Mouse (Mus musculus): ENCODE results near the gene Cog1. TPM values are rescaled to one million over a fixed set of nuclear protein-coding genes. Genes with fewer than 3 reads are reported as not detected.
A peak's percentile ranks its signal among the peaks of the same experiment; 100 is the strongest.

Cog1 gene
- polyA plus RNA-seq (2016; fragmentation: Nextera tagmentation; extraction: Ambion mirVana) = 26.3 and 31.1 TPM in 2 replicates

- H3K9me3 ChIP-seq (replicated peaks) = no peaks in the 10 kb centered on the region
- DNase-seq (ENCODE audit: low spot score) = no peak
- peaks cover 24% of the 10 kb centered on the region for H3K36me3 ChIP-seq
- 40% methylated on average over 26 of the region's 26 CpGs for WGBS
- no peaks in the 10 kb centered on the region for H3K27me3 ChIP-seq (ENCODE audit: low read depth, poor library complexity, severe bottlenecking)
- peaks cover 63% of the 10 kb centered on the region for H3K4me1 ChIP-seq
- peak within 1 kb of the TSS; percentile 98 for H3K27ac ChIP-seq
- H3K4me3 ChIP-seq = peak within 1 kb of the TSS; percentile 95
These were observed at the start of gene Cog1 for GRCm38 (mm10) chr11:113648690-113649352. Gene Cog1, plus strand, starts transcription at chr11:113649169.

GRCm38 (mm10) chr11:113600526-113601245 lies 48.3 kb upstream of the Cog1 start:
- WGBS = 85% methylated on average over 18 of the region's 18 CpGs
- Histone ChIP-seq H3K27ac (0 out of 2 replicates have a peak overlapping the region, but pooled peaks have one; percentile 6), H3K27me3 (ENCODE audit: low read depth, poor library complexity, severe bottlenecking) (no peaks in the 10 kb centered on the region), H3K4me3 (no peak overlapping the region), H3K9me3 (replicated peaks) (no peaks in the 10 kb centered on the region), H3K4me1 (peaks cover 32% of the 10 kb centered on the region), H3K36me3 (no peaks in the 10 kb centered on the region)
- no peak for DNase-seq (ENCODE audit: low spot score)

GRCm38 (mm10) chr11:113601616-113602343 lies 47.2 kb upstream of the Cog1 start:
- Histone ChIP-seq H3K27me3 (ENCODE audit: low read depth, poor library complexity, severe bottlenecking) (no peaks in the 10 kb centered on the region), H3K4me1 (peaks cover 32% of the 10 kb centered on the region), H3K27ac (no peak overlapping the region), H3K9me3 (replicated peaks) (no peaks in the 10 kb centered on the region), H3K4me3 (no peak overlapping the region), H3K36me3 (no peaks in the 10 kb centered on the region)
- no peak for DNase-seq (ENCODE audit: low spot score)
- WGBS = 74% methylated on average over 12 of the region's 12 CpGs

- 93% methylated on average over 12 of the region's 12 CpGs for WGBS
- no peaks in the 10 kb centered on the region for H3K9me3 ChIP-seq (replicated peaks)
- H3K4me3 ChIP-seq = no peak overlapping the region
- H3K36me3 ChIP-seq = no peaks in the 10 kb centered on the region
- DNase-seq (ENCODE audit: low spot score) = no peak
- H3K27me3 ChIP-seq (ENCODE audit: low read depth, poor library complexity, severe bottlenecking) = 0 out of 2 replicates have a peak, but pooled peaks cover 6% of the 10 kb centered on the region
- no peak overlapping the region for H3K27ac ChIP-seq
- peaks cover 29% of the 10 kb centered on the region for H3K4me1 ChIP-seq
These were observed 41.4 kb upstream of the Cog1 start for GRCm38 (mm10) chr11:113607556-113607955.

GRCm38 (mm10) chr11:113609581-113609980 lies 39.4 kb upstream of the Cog1 start:
- Histone ChIP-seq H3K4me1 (peaks cover 14% of the 10 kb centered on the region), H3K27ac (no peak overlapping the region), H3K4me3 (no peak overlapping the region), H3K36me3 (no peaks in the 10 kb centered on the region), H3K27me3 (ENCODE audit: low read depth, poor library complexity, severe bottlenecking) (0 out of 2 replicates have a peak, but pooled peaks cover 6% of the 10 kb centered on the region), H3K9me3 (replicated peaks) (no peaks in the 10 kb centered on the region)
- WGBS = 82% methylated on average over 5 of the region's 5 CpGs
- no peak for DNase-seq (ENCODE audit: low spot score)

GRCm38 (mm10) chr11:113610266-113610665 lies 38.7 kb upstream of the Cog1 start:
- Histone ChIP-seq H3K9me3 (replicated peaks) (no peaks in the 10 kb centered on the region), H3K4me3 (no peak overlapping the region), H3K27ac (no peak overlapping the region), H3K36me3 (no peaks in the 10 kb centered on the region), H3K4me1 (peaks cover 9% of the 10 kb centered on the region), H3K27me3 (ENCODE audit: low read depth, poor library complexity, severe bottlenecking) (0 out of 2 replicates have a peak, but pooled peaks cover 6% of the 10 kb centered on the region)
- WGBS = 82% methylated on average over 5 of the region's 5 CpGs
- no peak for DNase-seq (ENCODE audit: low spot score)

- Histone ChIP-seq H3K9me3 (replicated peaks) (no peaks in the 10 kb centered on the region), H3K36me3 (no peaks in the 10 kb centered on the region), H3K27me3 (ENCODE audit: low read depth, poor library complexity, severe bottlenecking) (peaks cover 14% of the 10 kb centered on the region; the same call in 1 of the 2 replicates), H3K4me3 (no peak overlapping the region), H3K4me1 (peaks cover 9% of the 10 kb centered on the region), H3K27ac (peak overlapping the region; percentile 73)
- no peak for DNase-seq (ENCODE audit: low spot score)
- 82% methylated on average over 10 of the region's 10 CpGs for WGBS
These were observed 37.8 kb upstream of the Cog1 start for GRCm38 (mm10) chr11:113611112-113611646.

GRCm38 (mm10) chr11:113611664-113612611 lies 37.0 kb upstream of the Cog1 start:
- Histone ChIP-seq H3K4me1 (peaks cover 9% of the 10 kb centered on the region), H3K9me3 (replicated peaks) (no peaks in the 10 kb centered on the region), H3K27me3 (ENCODE audit: low read depth, poor library complexity, severe bottlenecking) (peaks cover 21% of the 10 kb centered on the region; the same call in 1 of the 2 replicates), H3K4me3 (peak overlapping the region; percentile 35), H3K36me3 (no peaks in the 10 kb centered on the region), H3K27ac (peak overlapping the region; percentile 73)
- WGBS = 13% methylated on average over 24 of the region's 24 CpGs
- DNase-seq (ENCODE audit: low spot score) = peak; percentile 75

GRCm38 (mm10) chr11:113614476-113614875 lies 34.5 kb upstream of the Cog1 start:
- peaks cover 28% of the 10 kb centered on the region for H3K4me1 ChIP-seq
- no peak overlapping the region for H3K4me3 ChIP-seq
- 79% methylated on average over 6 of the region's 6 CpGs for WGBS
- peaks cover 46% of the 10 kb centered on the region for H3K27me3 ChIP-seq (ENCODE audit: low read depth, poor library complexity, severe bottlenecking)
- H3K36me3 ChIP-seq = no peaks in the 10 kb centered on the region
- DNase-seq (ENCODE audit: low spot score) = no peak
- H3K9me3 ChIP-seq (replicated peaks) = no peaks in the 10 kb centered on the region
- H3K27ac ChIP-seq = no peak overlapping the region

- 56% methylated on average over 14 of the region's 14 CpGs for WGBS
- no peak overlapping the region for H3K4me3 ChIP-seq
- no peak overlapping the region for H3K27ac ChIP-seq
- H3K27me3 ChIP-seq (ENCODE audit: low read depth, poor library complexity, severe bottlenecking) = peaks cover 67% of the 10 kb centered on the region
- peak; percentile 75 for DNase-seq (ENCODE audit: low spot score)
- H3K9me3 ChIP-seq (replicated peaks) = no peaks in the 10 kb centered on the region
- peaks cover 27% of the 10 kb centered on the region for H3K4me1 ChIP-seq
- no peaks in the 10 kb centered on the region for H3K36me3 ChIP-seq
These were observed 31.6 kb upstream of the Cog1 start for GRCm38 (mm10) chr11:113617132-113617911.

GRCm38 (mm10) chr11:113618303-113618671 lies 30.7 kb upstream of the Cog1 start:
- H3K4me3 ChIP-seq = peak overlapping the region; percentile 62
- no peak for DNase-seq (ENCODE audit: low spot score)
- H3K4me1 ChIP-seq = peaks cover 31% of the 10 kb centered on the region
- H3K36me3 ChIP-seq = no peaks in the 10 kb centered on the region
- H3K9me3 ChIP-seq (replicated peaks) = no peaks in the 10 kb centered on the region
- H3K27ac ChIP-seq = no peak overlapping the region
- WGBS = 26% methylated on average over 4 of the region's 4 CpGs
- H3K27me3 ChIP-seq (ENCODE audit: low read depth, poor library complexity, severe bottlenecking) = peaks cover 67% of the 10 kb centered on the region

Data from limb, embryonic 10.5 days (tissue).